Mouse (Mus musculus) layer of hippocampus, adult 11-12 months (tissue): ENCODE data around the gene Thbd.

Experiments used
- DNase-seq: peaks from one replicate; pipeline ENCODE4 v3.0.0; 2022; ENCODE audit warnings: low spot score

The Thbd gene

DNA sequence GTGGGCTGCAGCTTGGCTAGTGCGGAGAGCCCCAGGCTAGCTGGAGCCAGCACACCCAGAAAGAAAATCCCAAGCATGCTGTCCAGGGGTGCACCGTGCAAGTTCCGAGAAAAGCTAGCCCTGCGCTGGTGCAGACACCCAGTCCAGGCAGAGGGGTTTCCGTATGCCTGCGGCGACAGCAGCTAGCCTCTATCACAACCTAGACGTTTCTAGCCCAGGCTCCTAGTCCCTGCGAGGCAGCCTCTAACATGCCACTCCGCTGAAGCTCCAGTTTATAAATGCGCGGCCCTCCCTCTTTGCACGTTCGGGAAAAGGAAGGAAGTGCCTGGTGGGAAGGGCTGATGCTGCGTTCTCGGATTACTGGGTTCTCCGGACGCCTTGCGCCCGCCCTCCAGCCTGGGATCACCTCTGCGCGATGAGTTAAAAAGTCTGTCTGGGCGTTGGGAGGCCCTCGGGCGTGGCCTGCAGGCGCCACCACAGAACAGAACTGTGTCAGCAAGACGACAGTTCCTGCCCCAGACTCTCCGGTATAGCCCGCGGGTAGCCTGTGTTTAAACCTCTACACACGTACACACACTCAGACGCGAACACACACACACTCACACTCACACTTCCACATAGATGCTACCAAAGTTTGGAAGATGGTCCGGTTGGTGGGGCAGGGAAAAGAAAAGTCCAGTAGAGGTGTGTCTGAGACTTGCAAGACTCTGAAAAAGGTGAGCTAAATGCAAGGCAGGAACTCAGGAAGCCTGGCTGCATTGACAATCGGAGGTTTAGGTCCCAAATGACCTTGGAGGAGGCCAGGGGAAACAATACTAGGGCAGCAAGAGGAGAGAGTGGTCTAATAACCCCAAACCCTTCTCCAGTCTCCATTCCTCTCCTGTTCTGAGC lies at the start of gene Thbd:
Gene Thbd, minus strand, starts transcription at position 319 of the 891 bp plus-strand sequence.
- peak; percentile 15 for DNase-seq

DNA sequence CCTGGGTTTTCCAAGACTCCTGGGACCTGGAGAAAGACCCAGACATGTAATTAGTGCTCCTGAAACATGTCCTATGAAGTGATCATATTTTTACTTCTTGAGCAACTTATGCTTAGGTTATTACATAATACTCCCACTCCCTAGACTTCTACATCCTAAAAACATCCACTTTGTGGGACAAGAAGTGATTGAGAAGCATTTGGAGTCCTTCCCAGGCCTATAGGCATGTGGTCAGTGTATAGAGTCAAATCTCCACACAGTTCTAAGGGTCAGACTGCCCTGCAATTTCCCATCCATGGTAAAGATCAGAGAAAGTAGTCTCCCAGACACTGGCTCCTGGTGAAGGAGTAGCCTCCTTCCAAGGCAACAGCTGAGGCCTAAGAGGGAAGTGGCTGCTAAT lies 47.4 kb upstream of the Thbd start:
- DNase-seq: no peak

DNA sequence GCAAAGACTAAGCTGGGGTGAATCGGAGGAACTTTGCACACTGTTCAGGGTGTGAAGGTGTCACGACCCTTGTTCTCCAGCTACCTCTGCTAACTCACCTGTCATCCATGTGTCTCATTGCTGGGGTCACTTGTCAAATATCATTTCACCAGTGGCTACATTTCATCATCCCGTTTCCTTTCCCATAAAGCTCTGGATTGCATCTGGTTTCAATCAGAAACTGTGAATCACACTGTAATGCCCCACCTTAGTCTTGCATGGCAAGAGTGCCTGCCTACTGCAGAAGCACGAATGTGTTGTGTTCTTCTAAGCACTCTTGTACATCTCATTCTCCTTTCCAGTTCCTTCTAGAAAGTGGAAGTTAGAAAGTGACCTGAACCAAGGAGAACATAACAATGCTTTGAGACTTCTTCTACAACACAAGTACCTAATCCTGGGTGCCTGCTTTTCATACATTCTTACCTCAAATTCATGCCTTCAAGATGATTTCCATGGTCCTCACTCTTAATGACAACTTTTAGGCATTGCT lies 46.1 kb upstream of the Thbd start:
- no peak for DNase-seq

DNA sequence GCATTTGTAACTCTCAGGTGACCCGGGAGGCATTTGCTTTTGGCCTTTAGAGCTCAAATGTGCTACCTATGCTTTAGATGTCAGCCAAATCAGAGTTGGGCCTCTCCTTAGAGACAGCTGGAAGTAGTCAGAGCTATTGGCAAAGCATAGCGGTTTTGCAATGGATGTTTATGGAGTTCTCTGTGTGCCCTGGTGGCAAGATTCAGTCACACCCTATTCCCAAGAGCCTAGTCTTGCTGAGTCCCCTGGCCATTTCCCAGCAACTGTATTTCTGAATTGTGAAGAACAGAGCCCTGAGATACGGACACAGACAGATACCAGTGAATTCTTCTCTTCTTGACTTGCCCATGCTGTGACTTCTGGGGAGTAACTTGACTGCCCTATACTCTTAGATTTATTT lies 45.1 kb upstream of the Thbd start:
- no peak for DNase-seq

DNA sequence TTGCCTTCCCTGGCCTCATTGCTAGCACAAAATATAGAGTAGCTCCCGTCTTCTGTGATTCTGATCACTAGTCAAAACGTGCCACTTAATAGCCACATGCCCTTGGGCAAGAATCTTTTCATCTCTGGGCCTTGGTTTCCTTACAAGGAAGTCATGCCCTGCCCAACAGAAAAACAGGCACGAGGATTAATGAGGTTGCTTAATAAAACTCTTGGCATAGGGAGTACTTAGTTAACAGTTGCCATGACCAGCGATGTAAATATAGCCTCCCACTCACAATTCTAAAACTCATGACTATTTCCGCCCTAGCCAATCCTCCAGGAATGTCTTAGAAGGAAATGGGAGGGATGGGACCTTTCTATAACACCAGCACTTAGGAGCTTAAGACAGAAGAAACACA lies 43.5 kb upstream of the Thbd start:
- DNase-seq: no peak

GRCm38 (mm10) chr2:148450616-148451015 lies 42.6 kb upstream of the Thbd start:
- DNase-seq: no peak

GRCm38 (mm10) chr2:148449659-148450058 lies 41.7 kb upstream of the Thbd start:
- no peak for DNase-seq

DNA sequence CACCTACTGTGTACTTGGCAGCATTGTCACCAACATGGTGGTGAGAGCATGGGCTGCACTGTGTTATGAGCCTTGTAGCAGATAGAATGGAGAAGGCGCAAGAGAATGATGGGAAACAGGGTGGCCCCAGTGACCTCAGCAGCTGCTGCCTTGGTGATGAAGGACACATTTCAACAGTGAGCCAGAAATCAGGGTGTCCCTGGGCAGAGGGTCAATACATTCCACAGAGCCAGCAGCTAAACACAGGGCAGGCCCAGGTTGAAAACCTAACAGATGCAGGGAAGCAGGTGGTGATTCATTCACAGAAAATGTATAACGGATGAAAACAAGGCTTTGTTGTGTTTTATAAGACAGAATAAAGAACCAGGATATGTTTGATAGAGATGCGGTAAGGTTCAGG lies 38.5 kb upstream of the Thbd start:
- no peak for DNase-seq

DNA sequence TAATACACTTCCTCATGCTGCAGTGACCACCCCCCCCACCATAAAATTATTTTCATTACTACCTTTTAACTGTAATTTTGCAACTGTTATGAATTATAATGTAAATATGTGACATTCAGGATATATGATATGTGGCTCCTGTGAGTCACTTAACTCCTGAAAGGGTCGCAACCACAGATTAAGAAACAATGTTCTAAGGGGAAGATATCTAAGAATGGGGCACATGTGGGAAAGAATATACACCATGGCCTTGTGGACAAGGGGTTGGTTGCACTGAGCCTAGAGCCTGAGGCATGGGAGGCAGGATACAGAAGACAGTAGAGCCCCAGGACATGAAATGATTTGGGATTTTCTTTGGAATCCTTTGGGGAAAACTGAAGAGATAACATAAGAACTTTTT lies 37.6 kb upstream of the Thbd start:
- no peak for DNase-seq

DNA sequence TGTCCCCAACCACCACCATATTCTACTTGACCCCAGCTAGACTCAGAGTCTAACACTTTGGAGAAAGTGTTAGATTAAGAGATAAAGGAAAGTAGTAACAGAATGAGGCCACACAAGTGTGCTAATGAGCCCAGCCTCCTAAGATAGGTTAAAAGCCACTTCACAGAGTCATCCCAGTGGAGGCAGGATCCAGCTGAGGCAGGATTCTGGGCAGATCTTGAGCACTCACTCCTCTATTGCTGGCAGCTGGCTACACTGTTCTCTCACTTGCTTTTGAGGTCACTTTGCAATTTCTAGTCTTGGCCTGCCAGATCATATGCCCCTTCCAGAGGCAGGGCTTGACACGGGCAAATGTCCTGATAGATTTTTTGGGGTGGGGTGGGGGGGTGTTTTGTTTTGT lies 36.5 kb upstream of the Thbd start:
- DNase-seq: no peak

DNA sequence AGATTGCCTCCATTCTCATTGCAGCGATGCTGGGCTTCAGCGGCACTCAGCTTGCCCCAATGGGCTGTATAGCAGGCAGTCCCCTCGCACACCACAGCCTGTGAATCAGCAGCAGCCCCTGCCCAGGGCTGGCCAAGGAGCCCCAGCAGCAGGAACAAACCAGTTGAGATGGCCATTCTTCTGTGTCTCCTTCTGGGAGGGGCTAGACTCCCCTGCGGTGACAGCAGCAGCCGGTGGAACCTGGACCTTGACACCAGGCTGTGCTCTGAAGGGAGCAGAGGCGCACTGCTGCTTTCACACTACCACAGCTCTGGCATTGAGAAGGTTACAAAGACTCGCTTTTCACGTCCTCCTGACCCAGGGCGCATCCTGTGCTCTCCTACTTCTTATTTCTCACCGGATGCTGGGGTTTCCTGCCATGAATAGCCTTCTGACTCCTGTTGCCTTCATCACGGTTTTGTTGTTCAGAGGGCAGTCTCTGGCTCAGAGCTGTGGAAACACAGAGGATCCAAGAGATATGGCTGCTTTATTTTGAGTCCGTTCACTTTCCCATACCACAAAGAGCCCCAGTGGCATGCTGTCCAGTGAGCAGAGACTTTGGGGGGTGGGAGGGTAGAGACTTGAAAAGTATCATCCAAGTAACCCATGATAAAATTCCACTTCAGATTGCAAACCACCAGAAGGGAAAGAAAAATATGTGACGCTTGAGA lies 35.4 kb upstream of the Thbd start, which contains the start of gene Cd93:
Gene Cd93, minus strand, starts transcription at position 315 of the 710 bp plus-strand sequence.
- DNase-seq: no peak

DNA sequence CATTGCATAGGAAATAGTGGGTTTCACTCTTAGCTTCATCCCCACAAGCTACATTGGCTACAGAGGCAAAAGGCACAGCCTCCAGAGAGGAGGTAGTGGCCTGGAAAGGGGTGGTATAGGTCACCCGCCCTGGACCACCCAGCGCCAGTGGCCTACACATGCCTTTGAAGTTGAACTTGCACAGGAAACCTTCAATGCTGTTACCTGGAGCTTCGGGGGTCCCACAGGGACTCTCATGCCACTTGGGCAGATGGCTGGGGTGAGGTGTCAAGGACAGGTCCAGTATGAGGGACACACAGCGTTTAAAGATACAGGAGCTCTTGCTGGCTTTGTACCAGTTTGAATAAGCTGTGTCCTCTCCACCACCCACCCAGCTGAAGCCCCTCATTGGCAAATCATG lies 34.7 kb upstream of the Thbd start:
- DNase-seq: no peak

- DNase-seq: no peak
Measured at GRCm38 (mm10) chr2:148442172-148442571, 34.2 kb upstream of the Thbd start.

- DNase-seq: no peak
Measured at GRCm38 (mm10) chr2:148441421-148441820, 33.4 kb upstream of the Thbd start.

GRCm38 (mm10) chr2:148439691-148440276 lies 31.8 kb upstream of the Thbd start:
- no peak for DNase-seq

- DNase-seq: no peak
Measured at GRCm38 (mm10) chr2:148436285-148436684, 28.3 kb upstream of the Thbd start.

- no peak for DNase-seq
Measured at GRCm38 (mm10) chr2:148432346-148432745, 24.4 kb upstream of the Thbd start.

GRCm38 (mm10) chr2:148430941-148431340 lies 23.0 kb upstream of the Thbd start:
- DNase-seq: no peak

- no peak for DNase-seq
Measured at GRCm38 (mm10) chr2:148429001-148429505, 21.1 kb upstream of the Thbd start.

- DNase-seq: no peak
Measured at GRCm38 (mm10) chr2:148428523-148428922, 20.5 kb upstream of the Thbd start.

DNA sequence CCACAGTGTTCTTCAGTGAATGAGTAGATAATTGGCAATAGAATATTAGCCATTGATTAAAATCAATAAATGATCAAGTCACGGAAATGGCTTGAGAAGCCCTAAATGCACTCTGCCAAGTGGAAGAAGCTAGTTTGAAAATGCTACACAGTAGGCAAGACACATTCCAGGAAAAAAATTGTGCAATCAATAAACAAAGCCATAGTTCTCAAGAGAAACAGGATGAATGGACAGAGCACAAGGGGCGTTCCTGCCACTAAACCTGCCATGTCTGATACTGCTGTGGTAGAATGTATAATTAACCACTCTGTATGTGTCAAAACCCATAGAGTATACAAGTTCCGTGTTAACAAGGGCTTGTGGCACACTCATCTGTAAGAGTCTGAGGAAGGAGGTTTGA lies 19.6 kb upstream of the Thbd start:
- DNase-seq: no peak

- DNase-seq: no peak
Measured at GRCm38 (mm10) chr2:148425709-148426382, 17.9 kb upstream of the Thbd start.
